Mouse (Mus musculus) brain, adult 10 weeks (tissue): ENCODE data around the gene Tekt4. TPM values are rescaled to one million over a fixed set of nuclear protein-coding genes. Genes with fewer than 3 reads are reported as not detected.

ENCODE experiments used
- polyA plus RNA-seq: library from polyadenylated mRNA; stranded (reverse); fragments of 350-450 nt; fragmentation: Illumina TruSeq; extraction: RNeasy Lipid Tissue Mini Kit (QIAGEN cat#74804); gene quantifications from one replicate; pipeline ENCODE4 v1.2.3, GENCODE M21; 2015; ENCODE audit warnings: low read depth, low replicate concordance

The Tekt4 gene
- polyA plus RNA-seq = 0.89 TPM

DNA sequence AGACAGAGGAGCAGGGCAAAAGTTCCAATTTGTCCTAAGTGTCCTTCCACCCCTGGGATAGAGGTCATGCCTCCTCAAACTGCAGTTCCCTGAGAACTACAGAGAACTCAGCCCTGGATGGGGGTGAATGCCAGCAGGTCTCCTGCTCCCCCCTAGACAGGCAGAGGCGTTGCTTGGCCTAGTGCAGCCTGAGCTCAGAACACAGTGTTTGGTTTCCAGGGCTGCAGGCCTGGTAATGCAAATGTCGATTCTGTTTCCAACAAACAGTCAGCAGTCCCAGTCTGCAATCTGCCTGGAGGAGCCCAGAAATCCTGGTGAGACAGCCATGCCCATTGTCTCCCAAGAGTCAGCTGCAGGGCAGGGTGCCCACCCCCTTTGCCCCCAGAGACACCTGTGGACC, at the start of gene Tekt4:
Gene Tekt4, plus strand, starts transcription at position 344 of the 400 bp plus-strand sequence.

DNA sequence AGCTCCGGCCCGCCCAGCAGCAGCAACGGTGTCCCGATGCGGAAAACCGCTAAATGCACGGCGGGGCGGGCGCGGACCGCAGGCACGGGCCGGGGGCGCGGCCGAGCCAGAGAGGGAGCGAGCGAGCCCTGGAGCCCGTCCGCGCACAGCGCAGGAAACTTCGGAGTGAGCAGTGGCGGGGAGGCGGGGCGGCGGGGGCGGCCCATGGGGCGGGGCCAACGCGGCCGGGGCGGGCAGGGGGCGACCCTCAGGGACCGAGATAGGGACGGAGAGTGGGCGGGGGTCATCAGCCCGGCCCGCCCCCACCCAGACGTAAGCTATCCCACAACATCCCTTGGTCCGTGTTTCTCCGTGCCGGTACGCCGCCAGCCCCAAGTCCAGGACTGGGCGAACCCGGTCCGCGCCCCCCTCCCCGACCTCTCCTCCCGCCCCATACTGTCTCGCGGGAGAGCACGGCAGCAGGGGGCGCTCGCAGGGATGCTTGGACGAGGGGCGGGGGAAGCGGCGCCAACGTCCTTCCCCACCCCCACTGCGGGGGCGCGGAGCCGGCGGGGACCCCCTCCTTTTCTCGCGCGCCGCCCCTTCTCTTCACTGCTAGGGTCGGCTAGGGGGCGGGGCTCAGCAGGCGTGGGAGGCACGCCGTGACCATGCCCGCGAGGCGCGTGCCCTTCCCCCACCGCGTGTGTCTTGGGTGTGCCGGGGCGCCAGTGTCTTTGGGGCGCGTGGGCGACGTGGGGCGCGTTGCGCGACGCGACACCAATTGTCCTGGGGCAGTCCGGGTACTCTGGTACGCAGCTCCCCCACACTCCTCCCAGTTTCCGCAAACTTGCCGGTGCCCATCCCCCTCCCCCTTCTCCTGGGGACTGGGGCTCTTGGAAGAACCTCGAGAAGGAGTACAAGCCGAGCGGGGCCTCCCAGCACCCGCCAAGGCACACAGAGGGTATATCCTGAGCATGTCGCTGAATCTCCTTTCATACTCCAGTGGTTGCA, 20.5 kb upstream of the Tekt4 start, which contains the start of gene Cacna1h:
Gene Cacna1h, minus strand, starts transcription at position 167 of the 990 bp plus-strand sequence.

GRCm38 (mm10) chr17:25497013-25497412, 42.6 kb downstream of the Tekt4 start, which contains the start of gene Sstr5:
TSS of gene Sstr5 (minus strand) at chr17:25497288.

Other genes with a start within 250 kb of the Tekt4 start
- gene Gnptg, start 214.5 kb upstream of the Tekt4 start, polyA plus RNA-seq = 127 TPM
- 33.2 TPM for gene Tsr3, start 214.4 kb upstream of the Tekt4 start, polyA plus RNA-seq
- gene Baiap3, start 198.3 kb upstream of the Tekt4 start, polyA plus RNA-seq = 27.7 TPM
- 197 TPM for gene Ube2i, start 180.0 kb upstream of the Tekt4 start, polyA plus RNA-seq
- gene Prss34, start 156.2 kb upstream of the Tekt4 start, polyA plus RNA-seq = not detected
- gene Prss28, start 146.0 kb upstream of the Tekt4 start, polyA plus RNA-seq = not detected
- not detected for gene Prss29, start 136.0 kb upstream of the Tekt4 start, polyA plus RNA-seq
- gene Tpsab1, start 109.1 kb upstream of the Tekt4 start, polyA plus RNA-seq = not detected
- gene Tpsb2, start 88.3 kb upstream of the Tekt4 start, polyA plus RNA-seq = 0.45 TPM
- not detected for gene Tpsg1, start 85.3 kb upstream of the Tekt4 start, polyA plus RNA-seq
- gene Cacna1h, start 20.8 kb upstream of the Tekt4 start, polyA plus RNA-seq = 24.6 TPM
- 0.22 TPM for gene Sstr5, start 42.7 kb downstream of the Tekt4 start, polyA plus RNA-seq
- gene Sox8, start 116.1 kb downstream of the Tekt4 start, polyA plus RNA-seq = 37.3 TPM
- gene Lmf1, start 124.5 kb downstream of the Tekt4 start, polyA plus RNA-seq = 17.9 TPM